Mouse (Mus musculus): ENCODE data around the gene Olfr424. TPM values are rescaled to one million over a fixed set of nuclear protein-coding genes. Genes with fewer than 3 reads are reported as not detected.

The Olfr424 gene
- polyA plus RNA-seq (2015; fragmentation: Nextera tagmentation; extraction: Ambion mirVana): not detected in 2 replicates

GRCm38 (mm10) chr1:174131217-174131616, at the start of gene Olfr424:
Olfr424 (plus strand) TSS chr1:174131517.

GRCm38 (mm10) chr1:174084031-174084430, 47.3 kb upstream of the Olfr424 start, which contains the start of gene Olfr429:
Olfr429 (plus strand) TSS chr1:174084331.

GRCm38 (mm10) chr1:174096591-174096990, 34.7 kb upstream of the Olfr424 start, which contains the start of gene Olfr427:
Olfr427 (plus strand) TSS chr1:174096891.

GRCm38 (mm10) chr1:174121062-174121461, 10.3 kb upstream of the Olfr424 start, which contains the start of gene Olfr231:
Olfr231 (minus strand) TSS chr1:174121162.

GRCm38 (mm10) chr1:174155333-174155732, 24.0 kb downstream of the Olfr424 start, which contains the start of gene Olfr420:
Olfr420 (plus strand) TSS chr1:174155633.

GRCm38 (mm10) chr1:174172605-174173004, 41.3 kb downstream of the Olfr424 start, which contains the start of gene Spta1:
Spta1 (plus strand) TSS chr1:174172776.

Other genes with a start within 250 kb of the Olfr424 start
- gene Ifi211, start 218.5 kb upstream of the Olfr424 start, polyA plus RNA-seq (2015; fragmentation: Nextera tagmentation; extraction: Ambion mirVana): 0.77 and 0.89 TPM in 2 replicates
- gene Mndal, start 189.0 kb upstream of the Olfr424 start, polyA plus RNA-seq (2015; fragmentation: Nextera tagmentation; extraction: Ambion mirVana): 2.5 TPM in 2 replicates
- 0.94 and 2.3 TPM in 2 replicates for gene Ifi203, start 188.8 kb upstream of the Olfr424 start, polyA plus RNA-seq (2015; fragmentation: Nextera tagmentation; extraction: Ambion mirVana)
- not detected in 2 replicates for gene Ifi202b, start 148.8 kb upstream of the Olfr424 start, polyA plus RNA-seq (2015; fragmentation: Nextera tagmentation; extraction: Ambion mirVana)
- gene Ifi205, start 99.7 kb upstream of the Olfr424 start, polyA plus RNA-seq (2015; fragmentation: Nextera tagmentation; extraction: Ambion mirVana): 0.12 TPM in 1 of 2 replicates, not detected in the other
- gene Olfr433, start 90.8 kb upstream of the Olfr424 start, polyA plus RNA-seq (2015; fragmentation: Nextera tagmentation; extraction: Ambion mirVana): not detected in 2 replicates
- not detected in 2 replicates for gene Olfr432, start 82.3 kb upstream of the Olfr424 start, polyA plus RNA-seq (2015; fragmentation: Nextera tagmentation; extraction: Ambion mirVana)
- not detected in 2 replicates for gene Olfr430, start 64.9 kb upstream of the Olfr424 start, polyA plus RNA-seq (2015; fragmentation: Nextera tagmentation; extraction: Ambion mirVana)
- gene Olfr429, start 47.2 kb upstream of the Olfr424 start, polyA plus RNA-seq (2015; fragmentation: Nextera tagmentation; extraction: Ambion mirVana): not detected in 2 replicates
- not detected in 2 replicates for gene Olfr427, start 34.6 kb upstream of the Olfr424 start, polyA plus RNA-seq (2015; fragmentation: Nextera tagmentation; extraction: Ambion mirVana)
- not detected in 2 replicates for gene Olfr231, start 10.4 kb upstream of the Olfr424 start, polyA plus RNA-seq (2015; fragmentation: Nextera tagmentation; extraction: Ambion mirVana)
- gene Olfr420, start 24.1 kb downstream of the Olfr424 start, polyA plus RNA-seq (2015; fragmentation: Nextera tagmentation; extraction: Ambion mirVana): not detected in 2 replicates
- not detected in 2 replicates for gene Spta1, start 41.3 kb downstream of the Olfr424 start, polyA plus RNA-seq (2015; fragmentation: Nextera tagmentation; extraction: Ambion mirVana)
- gene Olfr419, start 120.5 kb downstream of the Olfr424 start, polyA plus RNA-seq (2015; fragmentation: Nextera tagmentation; extraction: Ambion mirVana): not detected in 2 replicates
- not detected in 2 replicates for gene Mptx1, start 199.0 kb downstream of the Olfr424 start, polyA plus RNA-seq (2015; fragmentation: Nextera tagmentation; extraction: Ambion mirVana)
- gene Olfr417, start 233.6 kb downstream of the Olfr424 start, polyA plus RNA-seq (2015; fragmentation: Nextera tagmentation; extraction: Ambion mirVana): not detected in 2 replicates